Comparison of ENCODE assay signal across 26 mouse cellular contexts in the genomic region with DNA sequence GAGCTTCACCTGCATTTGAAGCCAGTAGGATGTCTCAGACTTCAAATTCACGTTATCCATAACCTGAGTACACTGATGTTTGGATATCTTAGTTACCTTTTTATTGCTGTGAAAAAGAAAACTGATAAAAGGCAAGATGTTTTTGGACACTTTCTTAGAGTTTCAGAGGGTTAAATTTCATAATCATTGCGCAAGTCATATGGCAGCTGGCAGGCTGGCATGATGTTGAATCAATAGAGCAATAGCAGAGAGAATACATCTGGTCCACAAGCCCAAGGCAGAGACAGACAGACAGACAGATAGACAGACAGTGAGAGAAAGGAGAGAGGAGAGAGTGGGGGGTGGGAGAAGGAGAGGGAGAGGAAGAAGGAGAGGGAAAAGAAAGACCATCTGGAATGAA.
DNase-seq lines count a peak whose midpoint lies in the region; ATAC-seq and TF ChIP-seq lines count a peak whose summit lies in the region.
"Had no signal": no experiment of that assay in that cellular context is flagged by ENCODE, and none has a peak within 500 bp of the region (broad histone marks: within the 10 kb centered on the region; RNA-seq: fewer than 3 reads in every experiment).

No protein-coding gene starts in this region.

- no peaks in the 10 kb centered on the region for H3K27me3 ChIP-seq in C2C12 (ENCODE audit: control insufficient read depth, insufficient read depth, insufficient read length)
- H3K27me3 ChIP-seq in myocyte (ENCODE audit: control insufficient read depth, insufficient read depth, insufficient read length): no peaks in the 10 kb centered on the region
- H3K27me3 ChIP-seq in midbrain, embryonic 16.5 days (ENCODE audit: control insufficient read depth, insufficient read depth, low read depth, low read length): no peaks in the 10 kb centered on the region
- H3K27me3 ChIP-seq: embryonic facial prominence, embryonic 13.5 days; embryonic facial prominence, embryonic 15.5 days; forebrain, embryonic 12.5 days; Patski had no signal

- DNase-seq in 3134 (ENCODE audit: extremely low read depth, insufficient read length, low spot score) (peak; percentile 8), adipocyte (ENCODE audit: low spot score) (peak; percentile 70)
- no peak for DNase-seq in layer of hippocampus, postnatal 14 days (ENCODE audit: low spot score in 2 of 2)
- DNase-seq in embryo, embryonic 9.5 days (ENCODE audit: extremely low spot score): no peak
- DNase-seq: adrenal gland, adult 2 months; adrenal gland, postnatal 10 days; adrenal gland, postnatal 25 days; B cell, adult 2 months; cerebellum, adult 11 months; cerebellum, adult 18-20 months; cerebellum, adult 8-10 months; cerebellum, adult 9-11 months; cerebellum, postnatal 14 days; cerebellum, postnatal 36 days had no signal

- H3K9ac ChIP-seq in midbrain, embryonic 16.5 days (ENCODE audit: low read depth, low read length): no peak overlapping the region
- H3K9ac ChIP-seq: embryonic facial prominence, embryonic 13.5 days; embryonic facial prominence, embryonic 15.5 days; forebrain, embryonic 12.5 days had no signal

- no peaks in the 10 kb centered on the region for H3K79me2 ChIP-seq in C2C12 (ENCODE audit: control insufficient read depth, insufficient read depth)
- H3K79me2 ChIP-seq in myocyte (ENCODE audit: control insufficient read depth, insufficient read depth): no peaks in the 10 kb centered on the region

- no peaks in the 10 kb centered on the region for H3K4me1 ChIP-seq in midbrain, embryonic 16.5 days (ENCODE audit: control insufficient read depth, insufficient read depth, low read length)
- H3K4me1 ChIP-seq: embryonic facial prominence, embryonic 13.5 days; embryonic facial prominence, embryonic 15.5 days; forebrain, embryonic 10.5 days; forebrain, embryonic 12.5 days had no signal

- TF ChIP-seq CTCF in C2C12 (IDR thresholded peaks at IDR 0.05; ENCODE audit: control insufficient read depth, insufficient read depth, insufficient read length): no peak

- H3K79me3 ChIP-seq in C2C12 (ENCODE audit: low read depth): no peaks in the 10 kb centered on the region

- H3ac ChIP-seq in C2C12 (ENCODE audit: control insufficient read depth, insufficient read length, low read depth) (no peak overlapping the region), myocyte (ENCODE audit: control insufficient read depth, insufficient read length) (no peak overlapping the region)

- H3K27ac ChIP-seq in midbrain, embryonic 16.5 days (ENCODE audit: low read length): no peak overlapping the region
- H3K27ac ChIP-seq: embryonic facial prominence, embryonic 13.5 days; embryonic facial prominence, embryonic 15.5 days; forebrain, embryonic 10.5 days; forebrain, embryonic 12.5 days had no signal

- H3K4me3 ChIP-seq in C2C12 (ENCODE audit: insufficient read depth, poor library complexity, severe bottlenecking) (no peak overlapping the region), myocyte (no peak overlapping the region)
- H3K4me3 ChIP-seq in midbrain, embryonic 16.5 days (ENCODE audit: low read depth, low read length): no peak overlapping the region
- H3K4me3 ChIP-seq: embryonic facial prominence, embryonic 13.5 days; embryonic facial prominence, embryonic 15.5 days; erythroblast, embryonic 14.5 days; forebrain, embryonic 10.5 days; forebrain, embryonic 12.5 days had no signal

- no peak overlapping the region for H3K4me2 ChIP-seq in myocyte (ENCODE audit: low read depth)
- H3K4me2 ChIP-seq in midbrain, embryonic 16.5 days (ENCODE audit: low read length): no peak overlapping the region
- H3K4me2 ChIP-seq: embryonic facial prominence, embryonic 13.5 days; embryonic facial prominence, embryonic 15.5 days; forebrain, embryonic 12.5 days had no signal

- H3K36me3 ChIP-seq in C2C12 (ENCODE audit: control insufficient read depth, insufficient read depth) (no peaks in the 10 kb centered on the region), myocyte (ENCODE audit: control insufficient read depth, insufficient read depth) (no peaks in the 10 kb centered on the region)
- H3K36me3 ChIP-seq in midbrain, embryonic 16.5 days (ENCODE audit: control insufficient read depth, insufficient read depth, low read length): no peaks in the 10 kb centered on the region
- H3K36me3 ChIP-seq: embryonic facial prominence, embryonic 13.5 days; embryonic facial prominence, embryonic 15.5 days; forebrain, embryonic 10.5 days; forebrain, embryonic 12.5 days had no signal

- H3K9me3 ChIP-seq in midbrain, embryonic 16.5 days (replicated peaks; ENCODE audit: control insufficient read depth, low read length, poor library complexity, severe bottlenecking): no peaks in the 10 kb centered on the region
- H3K9me3 ChIP-seq: embryonic facial prominence, embryonic 13.5 days; embryonic facial prominence, embryonic 15.5 days; forebrain, embryonic 10.5 days; forebrain, embryonic 12.5 days had no signal

- ATAC-seq in midbrain, embryonic 16.5 days: no peak
- ATAC-seq: activated CD4-positive, CD25-positive, alpha-beta regulatory T cell, adult 4 months; forebrain, embryonic 14.5 days; forebrain, embryonic 16.5 days; Patski had no signal

- WGBS in midbrain, embryonic 16.5 days: 91% methylated on average over 2 of the region's 2 CpGs

- no peak for TF ChIP-seq POLR2A in myocyte (IDR thresholded peaks at IDR 0.05; ENCODE audit: insufficient read length, low read depth)

TF ChIP-seq in C2C12, 6 proteins besides CTCF, POLR2A, EP300 and RAD21:
- TF ChIP-seq FOSL1 (IDR thresholded peaks at IDR 0.05; ENCODE audit: insufficient read depth, low read length, poor library complexity, severe bottlenecking) (no peak), CEBPB (IDR thresholded peaks at IDR 0.05; ENCODE audit: low read depth) (peak; percentile 74)

TF ChIP-seq in myocyte, 11 proteins besides CTCF, POLR2A, EP300 and RAD21:
- TF ChIP-seq CEBPB (IDR thresholded peaks at IDR 0.05; ENCODE audit: insufficient read depth, poor library complexity, severe bottlenecking) (peak; percentile 97), TCF12 (IDR thresholded peaks at IDR 0.05; ENCODE audit: insufficient read depth, poor library complexity, severe bottlenecking) (no peak)

Comparison
In these comparisons a context has a peak if more than half of its experiments do, and no peak if none do; other contexts are left out.
1. DNase-seq: peak in 3134 (single experiment) and adipocyte (single experiment); none in layer of hippocampus, postnatal 14 days (0 of 2) and embryo, embryonic 9.5 days (single experiment).